In the genomic region with DNA sequence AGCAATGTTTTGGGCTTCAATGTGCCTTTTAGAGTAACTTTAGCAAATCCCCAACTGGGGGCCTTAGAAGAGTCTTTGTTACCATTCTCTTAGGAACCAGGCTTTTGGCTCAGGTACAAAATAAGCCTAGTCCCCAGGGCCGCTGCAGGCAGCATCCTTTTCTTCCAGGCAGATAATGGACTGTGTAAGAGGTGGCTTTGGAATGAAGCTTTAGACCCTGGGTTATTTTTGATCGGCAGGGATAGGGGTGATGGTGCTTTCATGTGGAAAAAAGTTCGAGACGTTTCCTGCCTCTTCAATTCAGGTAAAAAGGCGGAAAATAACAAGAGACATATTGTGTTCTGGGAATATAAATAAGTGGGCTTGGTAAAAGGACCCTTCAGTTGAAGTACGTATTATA, we compare ENCODE assay signal across 17 mouse cellular contexts.
"Had no signal": no experiment of that assay in that cellular context is flagged by ENCODE, and none has a peak within 500 bp of the region (broad histone marks: within the 10 kb centered on the region; RNA-seq: fewer than 3 reads in every experiment).

No protein-coding gene starts in this region.

- H3K27ac ChIP-seq: liver, embryonic 14.5 days; midbrain, embryonic 10.5 days; midbrain, embryonic 13.5 days; midbrain, embryonic 15.5 days; neural tube, embryonic 13.5 days; neural tube, embryonic 15.5 days had no signal

- H3K9me3 ChIP-seq: midbrain, embryonic 10.5 days; midbrain, embryonic 13.5 days; midbrain, embryonic 15.5 days; neural tube, embryonic 13.5 days; neural tube, embryonic 15.5 days had no signal

- H3K9ac ChIP-seq: liver, embryonic 14.5 days; lung, embryonic 14.5 days; midbrain, embryonic 13.5 days; midbrain, embryonic 15.5 days; neural tube, embryonic 13.5 days; neural tube, embryonic 15.5 days had no signal

- H3K4me1 ChIP-seq: midbrain, embryonic 10.5 days; midbrain, embryonic 13.5 days; midbrain, embryonic 15.5 days; neural tube, embryonic 15.5 days had no signal

- H3K36me3 ChIP-seq: midbrain, embryonic 10.5 days; midbrain, embryonic 13.5 days; midbrain, embryonic 15.5 days; neural tube, embryonic 13.5 days; neural tube, embryonic 15.5 days had no signal

- DNase-seq: lung, adult 18-20 months; lung, embryonic 14.5 days; lung, postnatal 10 days; lung, postnatal 4 days; right cerebral cortex, adult 18-20 months; right cerebral cortex, postnatal 25 days; right cerebral cortex, postnatal 4 days; spleen, adult 18-20 months; thymus, adult 2 months; thymus, postnatal 25 days had no signal

- ATAC-seq: midbrain, embryonic 13.5 days; midbrain, embryonic 15.5 days had no signal

- H3K4me2 ChIP-seq: lung, embryonic 14.5 days; midbrain, embryonic 13.5 days; midbrain, embryonic 15.5 days; neural tube, embryonic 13.5 days; neural tube, embryonic 15.5 days had no signal

- H3K4me3 ChIP-seq: midbrain, embryonic 10.5 days; midbrain, embryonic 13.5 days; midbrain, embryonic 15.5 days; myocyte; neural tube, embryonic 13.5 days; neural tube, embryonic 15.5 days had no signal

- H3K27me3 ChIP-seq: midbrain, embryonic 13.5 days; midbrain, embryonic 15.5 days; neural tube, embryonic 13.5 days; neural tube, embryonic 15.5 days had no signal
